Mouse (Mus musculus): ENCODE measurements around the gene Man2a1. TPM values are rescaled to one million over a fixed set of nuclear protein-coding genes. Genes with fewer than 3 reads are reported as not detected.

The Man2a1 gene
- total RNA-seq, 2 experiments from 2014 or later = 20.3 to 20.5 TPM

- intact Hi-C loops (cut with DNase I) = no loop called here
- no peak for DNase-seq (ENCODE audit: extremely low spot score in 1 of 2, low spot score in 2 of 2)
These were observed 19.6 kb downstream of the Man2a1 start for GRCm38 (mm10) chr17:64620135-64620534.

GRCm38 (mm10) chr17:64620627-64621026 is 20.1 kb downstream of the Man2a1 start:
- intact Hi-C loops (cut with DNase I) = no loop called here
- no peak for DNase-seq (ENCODE audit: extremely low spot score in 1 of 2, low spot score in 2 of 2)

- intact Hi-C loops (cut with DNase I) = no loop called here
- no peak for DNase-seq (ENCODE audit: extremely low spot score in 1 of 2, low spot score in 2 of 2)
These were observed 20.7 kb downstream of the Man2a1 start for GRCm38 (mm10) chr17:64621226-64621625.

- no peak for DNase-seq (ENCODE audit: extremely low spot score in 1 of 2, low spot score in 2 of 2)
- intact Hi-C loops (cut with DNase I) = no loop called here
These were observed 21.3 kb downstream of the Man2a1 start for GRCm38 (mm10) chr17:64621649-64622351.

- peak in 1 of 2 experiments; percentile 42 for DNase-seq (ENCODE audit: extremely low spot score in 1 of 2, low spot score in 2 of 2)
- intact Hi-C loops (cut with DNase I) = no loop called here
These were observed 21.9 kb downstream of the Man2a1 start for GRCm38 (mm10) chr17:64622352-64622886.

GRCm38 (mm10) chr17:64624439-64624838 is 23.9 kb downstream of the Man2a1 start:
- intact Hi-C loops (cut with DNase I) = no loop called here
- DNase-seq (ENCODE audit: extremely low spot score in 1 of 2, low spot score in 2 of 2) = no peak

- DNase-seq (ENCODE audit: extremely low spot score in 1 of 2, low spot score in 2 of 2) = peak in 1 of 2 experiments; percentile 59
- intact Hi-C loops (cut with DNase I) = no loop called here
These were observed 28.3 kb downstream of the Man2a1 start for GRCm38 (mm10) chr17:64628796-64629195.

GRCm38 (mm10) chr17:64629486-64629885 is 28.9 kb downstream of the Man2a1 start:
- DNase-seq (ENCODE audit: extremely low spot score in 1 of 2, low spot score in 2 of 2) = no peak
- intact Hi-C loops (cut with DNase I) = no loop called here

- intact Hi-C loops (cut with DNase I) = no loop called here
- DNase-seq (ENCODE audit: extremely low spot score in 1 of 2, low spot score in 2 of 2) = no peak
These were observed 30.0 kb downstream of the Man2a1 start for GRCm38 (mm10) chr17:64630506-64630905.

GRCm38 (mm10) chr17:64637868-64638537 is 37.5 kb downstream of the Man2a1 start:
- intact Hi-C loops (cut with DNase I) = loop anchor here (5.0 kb wide), 1 partner anchor 1661 kb away; no protein-coding TSS in a partner anchor
- DNase-seq (ENCODE audit: extremely low spot score in 1 of 2, low spot score in 2 of 2) = no peak

- DNase-seq (ENCODE audit: extremely low spot score in 1 of 2, low spot score in 2 of 2) = no peak
- intact Hi-C loops (cut with DNase I) = no loop called here
These were observed 40.8 kb downstream of the Man2a1 start for GRCm38 (mm10) chr17:64641376-64641775.

GRCm38 (mm10) chr17:64643644-64644043 is 43.1 kb downstream of the Man2a1 start:
- intact Hi-C loops (cut with DNase I) = no loop called here
- no peak for DNase-seq (ENCODE audit: extremely low spot score in 1 of 2, low spot score in 2 of 2)

GRCm38 (mm10) chr17:64644888-64645605 is 44.5 kb downstream of the Man2a1 start:
- intact Hi-C loops (cut with DNase I) = no loop called here
- no peak for DNase-seq (ENCODE audit: extremely low spot score in 1 of 2, low spot score in 2 of 2)

GRCm38 (mm10) chr17:64647396-64647795 is 46.9 kb downstream of the Man2a1 start:
- DNase-seq (ENCODE audit: extremely low spot score in 1 of 2, low spot score in 2 of 2) = no peak
- intact Hi-C loops (cut with DNase I) = no loop called here

GRCm38 (mm10) chr17:64650702-64651101 is 50.2 kb downstream of the Man2a1 start:
- no peak for DNase-seq (ENCODE audit: extremely low spot score in 1 of 2, low spot score in 2 of 2)
- intact Hi-C loops (cut with DNase I) = no loop called here

- no peak for DNase-seq (ENCODE audit: extremely low spot score in 1 of 2, low spot score in 2 of 2)
- intact Hi-C loops (cut with DNase I) = no loop called here
These were observed 53.1 kb downstream of the Man2a1 start for GRCm38 (mm10) chr17:64653621-64654020.

GRCm38 (mm10) chr17:64659682-64660081 is 59.1 kb downstream of the Man2a1 start:
- DNase-seq (ENCODE audit: extremely low spot score in 1 of 2, low spot score in 2 of 2) = no peak

GRCm38 (mm10) chr17:64666518-64666917 is 66.0 kb downstream of the Man2a1 start:
- peak in 1 of 2 experiments; percentile 36 for DNase-seq (ENCODE audit: extremely low spot score in 1 of 2, low spot score in 2 of 2)
- intact Hi-C loops (cut with DNase I) = no loop called here

More at GRCm38 (mm10) chr17:64659682-64660081, 59.1 kb downstream of the Man2a1 start:
- intact Hi-C loops (cut with DNase I) = no loop called here

GRCm38 (mm10) chr17:64668504-64668903 is 68.0 kb downstream of the Man2a1 start:
- intact Hi-C loops (cut with DNase I) = no loop called here
- DNase-seq (ENCODE audit: extremely low spot score in 1 of 2, low spot score in 2 of 2) = no peak

Data from left cerebral cortex, postnatal 10 days (tissue).